Mouse (Mus musculus) NIH3T3 (cell line): ENCODE measurements around the gene Morc2a.

Experiments
- DNase-seq: peaks from one replicate; pipeline ENCODE4 v3.0.0-alpha.2; 2012; ENCODE audit warnings: low read depth

Morc2a gene

DNA sequence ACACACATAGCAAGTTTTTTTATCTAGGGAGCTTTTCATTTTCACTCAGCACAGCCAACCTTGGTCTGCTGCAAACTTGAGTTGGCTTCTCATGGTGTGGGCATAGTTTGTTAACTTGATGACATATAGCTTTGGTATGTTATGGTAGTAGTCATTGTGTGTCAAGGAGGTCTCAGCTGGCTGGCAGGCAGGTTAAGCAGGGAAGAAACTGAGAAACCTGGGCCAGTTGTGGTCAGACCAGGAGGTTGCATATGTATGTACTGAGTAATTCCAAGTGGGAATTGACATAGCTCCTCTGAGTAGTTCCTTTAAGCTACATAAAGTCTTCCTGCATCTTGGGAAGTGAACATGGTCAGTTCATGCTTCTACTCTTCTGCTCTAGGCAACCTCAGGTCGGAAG is 35.2 kb downstream of the Morc2a start:
- peak; percentile 76 for DNase-seq

DNA sequence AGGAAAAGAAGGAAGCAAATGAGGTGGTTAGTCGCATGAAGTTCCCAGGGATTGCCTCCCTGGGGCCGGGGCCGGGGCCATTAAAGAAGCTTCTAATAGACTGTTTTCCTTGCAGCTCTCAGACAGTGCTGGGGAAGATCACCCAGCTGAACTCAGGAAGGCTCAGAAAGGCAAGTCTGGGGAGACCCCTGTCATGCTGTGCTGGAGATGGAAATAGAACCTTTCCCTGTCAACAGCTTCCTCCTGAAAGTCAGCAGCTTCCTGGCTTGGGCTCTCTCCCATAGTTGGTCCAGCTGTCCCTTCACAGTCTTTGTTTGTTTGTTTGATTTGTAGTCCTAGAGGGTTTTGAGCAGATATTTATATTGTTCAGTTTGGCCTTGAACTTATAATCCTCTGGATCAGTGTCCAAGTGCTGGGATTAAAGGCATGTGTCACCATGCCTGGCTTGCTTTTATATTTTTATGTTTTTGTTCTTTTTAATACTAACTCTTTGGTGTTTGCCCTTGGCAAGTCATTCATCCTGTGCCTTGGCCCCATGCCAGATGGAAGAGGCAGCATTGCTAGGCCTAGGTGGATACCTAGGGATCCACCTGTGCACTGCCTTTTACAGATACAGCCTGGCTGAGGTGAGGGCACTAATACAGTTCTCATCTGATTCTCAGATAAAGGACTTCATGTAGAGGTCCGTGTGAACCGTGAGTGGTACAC is 35.9 kb downstream of the Morc2a start:
- no peak for DNase-seq

DNA sequence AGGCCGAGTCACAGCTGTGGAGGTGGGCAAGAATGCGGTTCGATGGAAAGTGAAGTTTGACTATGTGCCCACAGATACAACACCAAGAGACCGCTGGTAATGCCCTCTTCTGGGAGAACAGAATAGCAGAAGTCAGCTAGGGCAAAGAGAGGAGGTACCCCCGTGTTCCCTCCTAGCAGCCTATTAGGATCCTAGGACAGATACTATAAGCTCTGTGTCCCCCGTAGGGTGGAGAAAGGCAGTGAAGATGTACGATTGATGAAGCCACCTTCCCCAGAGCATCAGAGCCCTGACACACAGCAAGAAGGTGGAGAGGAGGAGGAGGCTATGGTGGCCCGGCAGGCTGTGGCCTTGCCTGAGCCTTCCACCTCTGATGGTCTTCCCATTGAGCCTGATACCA is 36.4 kb downstream of the Morc2a start:
- DNase-seq, result no peak

DNA sequence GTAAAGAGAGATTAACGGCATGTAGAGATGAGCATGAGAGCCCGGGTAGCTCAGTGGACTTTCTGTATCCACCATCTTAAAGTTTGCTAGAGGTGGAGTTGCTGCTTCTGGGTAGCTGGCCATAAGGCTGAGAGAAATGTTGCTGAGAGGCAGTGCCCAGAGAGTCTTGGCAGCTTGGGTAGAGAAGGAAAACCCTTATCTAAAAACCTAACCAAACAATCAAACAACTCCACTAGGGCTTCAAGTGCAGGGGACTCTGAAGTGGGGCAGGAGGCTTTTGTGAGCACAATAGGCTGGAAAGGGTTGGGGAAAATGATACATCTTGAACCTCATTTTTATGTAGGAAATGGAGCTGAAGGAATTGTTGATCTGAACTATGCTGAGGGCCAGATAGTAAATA is 37.3 kb downstream of the Morc2a start:
- no peak for DNase-seq

DNA sequence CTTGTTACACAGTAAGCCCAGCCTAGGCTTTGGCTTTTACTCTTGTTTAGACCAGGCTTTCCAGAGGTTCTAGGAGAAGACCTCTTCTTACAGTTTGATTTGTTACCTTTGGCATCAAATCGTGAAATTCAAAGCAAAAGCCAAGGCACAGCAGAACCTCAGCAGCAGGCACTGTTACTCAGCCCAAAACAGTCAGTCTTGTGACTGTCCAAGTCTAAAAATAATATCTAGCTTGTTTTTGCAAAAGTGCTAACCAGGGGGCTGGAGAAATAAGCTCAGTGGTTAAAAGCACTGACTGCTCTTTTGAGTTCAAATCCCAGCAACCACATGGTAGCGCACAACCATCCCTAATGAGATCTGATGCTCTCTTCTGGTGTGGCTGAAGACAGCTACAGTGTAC is 37.9 kb downstream of the Morc2a start:
- peak; percentile 78 for DNase-seq

DNA sequence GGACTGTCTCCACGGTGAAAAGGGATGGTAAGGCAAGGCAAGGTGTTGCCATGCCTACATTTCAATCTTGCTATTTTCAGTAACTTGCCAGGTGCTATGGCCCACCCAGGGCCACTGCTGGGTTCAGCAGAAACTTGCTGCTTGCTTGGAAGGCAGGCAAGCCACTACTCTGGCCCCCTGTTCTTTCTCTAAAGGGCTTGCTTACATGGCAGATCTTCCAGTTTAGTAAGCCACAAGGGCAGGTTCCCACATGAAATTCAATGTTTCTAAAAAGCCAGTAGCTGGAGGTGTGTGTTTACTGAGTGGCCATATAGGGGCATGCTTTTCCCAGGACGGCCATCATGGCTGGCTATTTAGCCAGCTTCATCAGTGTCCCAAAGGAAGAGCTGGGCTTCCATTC is 42.8 kb downstream of the Morc2a start:
- DNase-seq, result no peak

DNA sequence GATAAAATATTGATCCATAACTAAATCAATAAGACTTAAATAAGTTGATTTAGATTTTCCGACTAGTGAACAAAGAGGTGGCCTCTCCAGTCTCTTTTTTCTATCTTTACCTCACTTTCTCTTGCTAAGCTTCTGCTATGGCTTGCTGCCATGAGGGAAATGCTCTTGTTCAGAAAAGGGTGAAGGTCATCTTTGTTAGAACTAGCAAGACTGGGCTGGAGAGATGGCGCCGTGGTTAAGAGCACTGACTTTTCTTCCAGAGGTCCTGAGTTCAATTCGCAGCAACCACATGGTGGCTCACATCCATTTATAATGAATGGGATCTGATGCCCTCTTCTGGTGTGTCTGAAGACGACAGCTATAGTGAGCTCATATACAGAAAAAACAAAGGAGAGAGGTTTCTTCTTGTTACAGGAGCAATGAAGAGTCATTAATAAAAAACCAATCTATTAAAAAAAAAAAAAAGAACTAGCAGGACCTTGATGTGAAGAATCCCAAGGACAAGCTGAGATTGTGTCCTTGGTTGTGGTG is 47.2 kb downstream of the Morc2a start:
- DNase-seq, result peak; percentile 36

DNA sequence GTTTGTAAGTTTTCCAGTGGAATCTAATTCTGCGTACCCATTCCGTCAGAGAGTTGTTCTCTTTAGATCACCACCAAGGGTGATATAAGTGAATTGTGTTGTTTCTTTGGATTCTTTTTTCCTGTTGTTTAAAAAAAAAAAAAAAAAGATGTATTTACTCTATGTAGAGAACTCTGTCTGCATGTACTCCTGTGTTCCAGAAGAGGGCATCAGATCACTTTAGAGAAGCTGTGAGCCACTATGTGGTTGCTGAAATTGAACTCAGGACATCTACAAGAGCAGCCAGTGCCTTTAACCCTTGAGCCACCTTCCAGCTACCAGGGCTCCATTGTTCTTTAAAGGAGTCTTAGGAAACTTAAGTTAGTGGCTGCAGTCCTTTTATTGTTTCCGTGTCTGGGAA is 48.5 kb downstream of the Morc2a start:
- no peak for DNase-seq

DNA sequence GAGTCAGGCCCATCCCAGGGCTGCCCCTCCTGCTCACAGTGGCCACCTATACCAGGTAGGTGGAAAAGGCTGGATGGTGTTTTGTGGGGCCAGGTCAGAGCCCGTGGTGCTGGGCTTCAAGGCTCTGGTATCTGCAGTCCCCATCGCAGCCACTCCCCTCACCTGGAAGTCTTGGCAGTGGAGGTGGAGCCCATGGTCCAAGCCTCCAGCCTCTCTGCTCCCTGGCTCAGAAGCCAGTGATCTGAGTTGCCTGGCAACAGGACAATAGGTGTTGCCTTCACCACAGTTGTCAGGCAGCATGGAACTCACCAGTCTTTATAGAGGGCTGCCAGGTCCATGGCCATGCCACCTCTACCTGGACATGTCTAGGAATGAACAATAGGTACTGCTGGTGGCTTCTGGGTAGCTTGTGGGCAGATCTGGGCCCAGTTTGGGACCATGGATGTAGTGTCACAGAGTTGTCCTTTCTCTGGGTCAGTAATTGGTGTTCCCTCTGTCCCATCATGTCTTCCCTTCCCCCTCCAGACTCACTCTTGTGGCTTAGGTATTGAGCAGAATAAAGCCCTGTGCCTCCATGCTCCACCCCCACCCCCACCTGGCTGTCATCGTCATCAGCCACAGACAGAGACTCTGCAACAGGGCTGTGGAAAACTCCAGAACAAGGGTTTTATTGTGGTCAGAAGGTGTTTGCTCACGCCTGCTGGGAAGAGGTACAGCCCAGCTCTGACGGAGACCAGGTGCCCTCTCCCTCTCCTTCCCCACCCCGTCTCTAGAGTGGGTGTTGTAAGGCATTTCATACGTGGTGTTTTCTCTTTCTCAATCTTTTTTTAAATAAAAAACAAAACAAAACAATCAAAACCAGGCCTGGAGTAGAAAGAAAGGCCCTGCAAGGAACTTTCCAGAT is 54.4 kb downstream of the Morc2a start:
- DNase-seq, result no peak

DNA sequence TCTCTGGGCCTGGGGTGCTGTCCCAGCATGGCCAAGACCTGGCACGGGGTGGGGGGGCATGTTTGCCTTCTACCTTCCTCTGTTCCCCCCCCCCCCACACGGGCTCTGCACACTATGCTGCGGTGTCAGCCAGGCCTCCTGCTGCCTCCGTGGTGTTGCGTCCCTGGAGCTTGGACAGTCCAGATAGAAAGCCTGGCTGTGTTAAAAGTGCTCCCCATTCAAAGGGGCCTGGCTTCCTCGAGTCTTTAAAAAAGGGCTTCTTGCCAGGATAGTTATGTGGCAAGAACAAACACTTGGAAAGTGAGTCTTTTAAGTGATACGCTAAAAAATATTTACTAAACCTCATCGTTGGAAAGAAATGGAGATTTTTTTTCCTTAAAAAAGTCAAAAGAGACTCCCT is 55.4 kb downstream of the Morc2a start:
- peak; percentile 52 for DNase-seq

DNA sequence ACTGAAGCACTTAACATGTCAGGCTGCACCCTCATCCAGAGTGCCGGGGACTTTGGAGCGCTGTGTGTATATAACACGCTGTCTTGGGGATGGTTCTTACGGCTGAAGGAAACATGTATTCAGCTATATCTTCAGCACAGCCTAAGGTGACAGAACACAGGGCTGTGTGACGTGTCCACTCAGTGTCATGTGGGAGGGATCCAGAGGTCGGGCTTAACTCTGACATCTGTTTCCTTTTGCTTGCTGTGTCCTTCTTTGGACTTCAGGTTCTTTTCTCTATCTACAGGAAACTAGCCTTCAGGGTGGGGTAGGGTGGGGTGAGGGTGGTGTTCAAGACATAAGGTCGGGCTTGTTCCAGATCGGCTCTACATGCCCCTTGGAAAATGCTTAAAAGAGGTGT is 58.1 kb downstream of the Morc2a start:
- no peak for DNase-seq

DNA sequence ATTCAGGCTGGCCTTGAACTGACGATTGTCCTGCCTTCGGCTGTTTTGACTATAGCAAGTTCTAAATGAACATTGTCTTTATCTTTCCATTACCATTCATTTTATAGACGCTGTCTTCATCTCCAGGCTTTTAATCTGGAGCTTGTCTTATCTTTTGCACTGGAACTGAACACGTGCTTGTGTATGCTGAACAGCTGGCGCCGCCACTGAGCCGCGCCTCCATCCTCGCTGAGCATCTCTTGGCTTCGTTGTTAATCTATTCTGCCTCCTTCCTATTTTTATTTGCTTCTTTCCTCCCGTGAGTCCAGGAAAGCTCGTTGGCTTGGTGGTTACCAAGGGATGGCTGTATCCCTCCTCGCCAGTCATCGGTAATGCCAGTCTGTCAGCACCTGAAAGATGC is 61.2 kb downstream of the Morc2a start:
- no peak for DNase-seq

DNA sequence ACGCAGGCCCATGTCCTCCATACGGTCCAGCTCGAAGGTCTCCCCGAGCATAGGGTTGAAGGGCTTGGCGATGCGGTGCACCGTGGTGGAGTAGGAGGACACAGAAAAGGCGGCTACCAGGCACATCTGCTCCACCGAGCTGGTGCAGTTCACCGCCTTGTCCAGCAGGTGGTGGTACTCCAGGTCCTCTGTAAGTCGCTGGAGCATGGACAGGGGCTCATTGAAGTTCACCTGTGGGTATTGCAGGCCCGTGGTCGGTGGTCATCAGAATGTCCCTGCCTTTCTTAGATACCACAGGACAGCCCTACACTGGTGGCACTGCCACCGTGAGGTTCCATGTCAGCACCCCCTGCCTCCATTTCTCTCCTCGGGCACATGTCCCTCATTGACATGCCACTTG is 65.5 kb downstream of the Morc2a start:
- peak; percentile 79 for DNase-seq

DNA sequence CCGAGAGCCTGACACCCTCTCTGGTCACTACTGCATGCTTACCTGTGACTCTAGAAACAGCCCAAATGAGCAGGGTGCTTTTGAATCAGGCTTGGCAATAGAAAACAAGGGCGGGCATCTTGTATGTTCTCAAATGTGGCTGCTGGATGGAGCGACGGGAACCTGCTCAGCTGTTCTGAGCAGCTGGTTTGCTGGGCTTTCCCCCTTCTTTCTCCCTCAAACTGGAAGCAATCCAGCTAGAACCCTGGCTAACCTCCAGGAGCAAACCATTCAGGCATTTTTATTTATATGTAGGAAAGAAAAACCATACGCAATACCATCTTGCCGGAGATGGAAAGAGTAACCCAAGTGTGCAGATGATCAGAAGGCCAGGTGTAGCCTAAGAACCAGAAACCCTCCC is 67.7 kb downstream of the Morc2a start:
- peak; percentile 78 for DNase-seq

DNA sequence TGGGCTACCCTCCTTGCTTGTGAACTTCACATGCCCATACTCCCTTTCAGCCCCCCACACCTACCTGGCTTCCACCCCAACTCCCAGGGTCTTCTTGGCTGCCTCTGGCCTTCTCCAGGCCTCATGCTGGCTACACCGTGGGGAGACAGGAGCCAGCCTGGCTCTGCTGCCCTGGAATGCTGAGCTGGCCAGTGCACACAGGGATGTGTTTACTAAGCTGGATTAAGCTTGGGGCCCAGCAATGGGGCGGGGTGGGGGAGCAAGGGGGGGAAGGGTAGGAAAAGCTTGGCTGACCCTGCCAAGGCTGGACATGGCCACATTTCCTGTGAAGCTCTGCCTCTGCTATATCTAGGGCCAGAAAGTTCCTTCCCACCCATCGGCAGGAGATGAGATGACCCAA is 73.0 kb downstream of the Morc2a start:
- DNase-seq, result peak; percentile 54

DNA sequence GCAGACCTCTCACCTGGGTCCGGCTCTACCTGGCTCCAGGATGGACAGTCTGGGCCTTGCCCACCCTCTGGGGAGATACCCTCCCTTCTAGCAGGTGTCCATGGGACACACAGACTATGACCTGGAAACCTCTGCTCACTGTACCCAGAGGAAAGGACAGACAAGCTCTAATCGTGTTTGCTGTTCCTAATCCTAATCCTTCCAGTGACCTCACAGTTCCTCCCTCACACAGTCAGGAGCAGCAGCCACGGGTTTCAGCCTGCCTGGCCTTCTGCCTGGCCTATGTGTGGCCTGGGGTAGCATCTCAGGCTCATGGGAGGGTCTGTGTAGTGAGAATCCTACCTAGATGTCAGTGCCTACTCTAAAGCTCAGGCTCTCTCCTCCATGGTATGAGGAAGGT is 73.9 kb downstream of the Morc2a start:
- DNase-seq, result no peak

DNA sequence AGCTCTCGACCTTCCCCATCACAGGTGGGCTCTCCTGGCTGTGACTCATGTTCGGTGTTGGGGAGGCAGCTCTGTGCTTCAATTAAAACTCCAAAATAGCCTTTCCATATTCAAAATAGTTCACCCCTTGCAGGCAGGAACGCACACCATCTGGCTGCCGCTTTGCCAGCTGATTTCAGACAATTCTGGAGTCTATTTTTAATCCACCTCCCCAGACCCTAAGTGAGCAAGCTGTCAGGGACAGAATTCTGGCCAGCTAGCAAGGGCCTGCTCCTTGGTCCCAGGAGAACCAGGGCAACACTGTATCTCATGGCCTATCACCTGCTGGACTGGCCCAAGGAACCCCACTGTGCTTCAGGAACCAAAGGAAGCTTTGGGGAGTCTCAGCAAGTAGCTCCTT is 74.9 kb downstream of the Morc2a start:
- no peak for DNase-seq

DNA sequence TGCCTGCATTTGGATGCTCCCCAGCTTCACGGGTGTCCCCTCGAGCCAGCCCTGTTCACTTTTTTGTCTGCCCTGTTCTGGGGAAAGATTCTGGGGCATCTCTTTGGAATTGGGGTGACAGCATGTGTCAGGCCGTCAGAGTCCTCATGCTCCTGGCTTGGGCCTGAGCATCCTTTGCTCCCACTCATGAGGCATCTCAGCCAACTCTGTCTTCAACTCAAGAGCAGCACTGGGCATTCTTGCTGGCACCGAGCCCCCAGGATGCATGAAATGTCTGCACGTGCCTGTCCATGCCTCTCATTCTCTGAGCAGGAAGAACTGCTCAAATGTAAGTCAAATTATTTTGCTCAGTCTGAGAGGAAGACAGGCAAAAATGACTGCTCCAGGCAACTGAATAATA is 75.7 kb downstream of the Morc2a start:
- peak; percentile 38 for DNase-seq

DNA sequence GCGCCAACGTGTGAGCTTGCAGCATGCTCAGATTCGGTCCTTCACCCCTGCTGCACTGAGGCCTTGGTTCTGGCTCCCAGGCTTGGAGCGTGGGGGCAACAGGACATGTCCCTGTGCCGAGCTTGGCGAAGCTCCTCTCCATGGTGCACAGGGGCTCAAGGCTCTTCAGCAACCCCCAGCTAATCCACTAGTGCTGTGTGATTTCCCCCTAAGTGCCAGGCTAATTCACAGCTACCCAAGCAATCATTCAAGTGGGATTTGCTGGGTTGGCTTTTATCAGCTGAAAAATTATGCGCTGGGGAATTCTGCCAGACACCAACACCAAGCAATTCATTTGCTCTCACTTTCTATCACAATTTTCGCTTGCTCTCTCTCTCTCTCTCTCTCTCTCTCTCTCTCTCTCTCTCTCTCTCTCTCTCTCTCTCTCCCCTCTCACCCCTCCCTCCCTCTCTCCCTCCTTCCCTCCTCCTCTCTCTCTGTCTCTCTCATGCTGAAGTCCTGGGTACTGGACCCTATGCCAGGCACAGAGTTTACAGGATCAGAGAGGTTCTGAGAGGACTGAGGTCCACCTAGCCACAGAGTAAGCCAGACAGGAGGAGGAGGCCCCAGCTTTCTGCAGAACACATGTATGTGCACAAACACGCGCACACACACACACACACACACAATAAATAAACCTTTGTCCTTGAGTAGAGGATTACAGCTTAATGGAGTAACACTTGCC is 76.5 kb downstream of the Morc2a start:
- DNase-seq, result no peak

DNA sequence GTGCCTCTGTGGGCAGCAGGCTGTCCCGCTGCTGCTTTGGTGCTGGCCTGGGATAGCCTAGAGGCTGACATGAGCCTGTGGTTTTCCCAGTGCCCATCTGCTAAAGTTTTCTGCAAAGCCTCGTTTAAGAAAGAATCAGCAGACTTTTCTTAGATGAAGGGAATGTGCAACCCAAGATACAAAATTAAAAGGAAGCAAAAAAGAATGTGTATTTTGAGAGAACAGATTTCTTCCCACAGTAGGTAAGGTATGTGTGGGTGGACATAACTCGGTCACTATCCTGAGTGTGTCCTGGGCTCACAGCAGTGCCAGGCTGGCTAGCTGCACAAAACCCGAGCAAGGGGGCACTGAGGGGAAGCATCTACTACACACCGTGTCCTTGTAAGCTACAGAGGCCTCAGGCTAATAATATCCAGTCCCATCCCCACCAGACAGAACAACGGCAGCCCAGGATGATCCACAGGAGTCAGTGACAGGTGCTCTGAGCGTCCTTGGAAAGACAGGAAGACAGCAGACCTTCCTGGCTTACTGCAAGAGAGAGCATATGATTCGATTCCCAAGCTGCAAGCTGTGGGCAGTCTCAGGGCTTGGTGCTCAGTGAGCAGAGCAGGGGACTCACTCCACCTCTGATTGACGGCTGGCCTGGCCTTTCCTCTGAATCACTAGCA is 78.6 kb downstream of the Morc2a start:
- peak; percentile 34 for DNase-seq

DNA sequence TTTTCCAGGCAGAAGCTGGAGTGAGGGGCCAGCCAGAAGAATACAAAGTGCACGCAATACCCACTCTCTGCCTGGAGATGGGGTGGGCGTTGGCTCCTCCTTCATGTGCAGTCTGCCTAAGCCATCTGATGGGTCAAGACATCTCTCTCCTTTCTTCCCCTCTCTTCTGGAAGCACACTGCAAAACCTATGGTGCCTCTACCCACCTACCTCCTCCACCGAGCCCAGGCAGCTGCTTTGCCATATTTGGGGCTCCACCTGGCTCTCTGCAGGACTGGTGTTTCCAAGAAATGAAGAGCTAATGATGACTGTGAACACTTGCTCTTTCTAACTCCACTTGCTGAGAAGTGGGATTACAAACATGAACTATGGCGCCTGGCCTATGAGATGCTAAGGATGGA is 82.5 kb downstream of the Morc2a start:
- no peak for DNase-seq
